Mouse (Mus musculus) liver, postnatal 0 days (tissue): ENCODE measurements around the gene Lgals9. TPM values are rescaled to one million over a fixed set of nuclear protein-coding genes. Genes with fewer than 3 reads are reported as not detected.

Experiments
- ATAC-seq: fragments of 200-750 bp; cut with Nextera tagmentation; 2 replicates; pipeline ENCODE4 v1.8.0; 2017; ENCODE audit warnings: mild to moderate bottlenecking, moderate library complexity
- DNase-seq: peaks from one replicate; pipeline ENCODE4 v3.0.0-alpha.2; 2016
- H3K27ac ChIP-seq: fragments of 300-500 bp; sonication (generic); 2 replicates; pipeline ENCODE4 v1.5.1; 2014; ENCODE audit warnings: antibody characterized with exemption, moderate library complexity, mild to moderate bottlenecking, low read depth
- H3K27me3 ChIP-seq: fragments of 300-500 bp; sonication (generic); 2 replicates; pipeline ENCODE4 v1.6.1; 2014; ENCODE audit warnings: low read length, control low read depth, mixed read lengths; ENCODE audit not compliant: insufficient read depth
- H3K36me3 ChIP-seq: fragments of 300-500 bp; sonication (generic); replicated peaks from 2 replicates; pipeline ENCODE4 v1.6.1; 2014; ENCODE audit warnings: mild to moderate bottlenecking, control low read depth, low read length, moderate library complexity, mixed read lengths; ENCODE audit not compliant: insufficient read depth
- H3K4me1 ChIP-seq: fragments of 300-500 bp; sonication (generic); 2 replicates; pipeline ENCODE4 v1.6.1; 2014; ENCODE audit warnings: antibody characterized with exemption, mild to moderate bottlenecking, control low read depth; ENCODE audit not compliant: insufficient read depth
- H3K4me2 ChIP-seq: fragments of 300-500 bp; sonication (generic); 2 replicates; pipeline ENCODE4 v1.6.1; 2014; ENCODE audit warnings: low read depth, mild to moderate bottlenecking, low read length, moderate library complexity, mixed read lengths
- H3K4me3 ChIP-seq: fragments of 300-500 bp; sonication (generic); 2 replicates; pipeline ENCODE4 v1.5.1; 2014; ENCODE audit warnings: low read depth, low read length
- H3K9ac ChIP-seq: fragments of 300-500 bp; sonication (generic); replicated peaks from 2 replicates; pipeline ENCODE4 v1.6.1; 2014; ENCODE audit warnings: mild to moderate bottlenecking, moderate library complexity
- H3K9me3 ChIP-seq: fragments of 300-500 bp; sonication (generic); 2 replicates; pipeline ENCODE4 v1.6.1; 2016; ENCODE audit warnings: mild to moderate bottlenecking, control low read depth, low read length, mixed read lengths
- CTCF ChIP-seq: sonication (generic); IDR thresholded peaks from 2 replicates; pipeline ENCODE4 v1.5.1; 2016; ENCODE audit warnings: antibody characterized with exemption, low read depth
- EP300 ChIP-seq: IDR thresholded peaks from 2 replicates; pipeline ENCODE4 v1.6.1; 2016; ENCODE audit warnings: antibody characterized with exemption, low read depth, mild to moderate bottlenecking
- WGBS: fragments of 180-500 bp; shearing (Covaris S2); extraction: QIAGEN DNeasy Blood & Tissue Kit; methylation state at CpG from one replicate; pipeline ENCODE4 v1.1.7; 2014; ENCODE audit not compliant: insufficient replicate concordance; 5-methylcytosine and 5-hydroxymethylcytosine counted together
- polyA plus RNA-seq: library from polyadenylated mRNA; unstranded; fragments of >200 nt; fragmentation: Nextera tagmentation; extraction: Ambion mirVana; gene quantifications from 2 replicates; pipeline ENCODE4 v1.2.1, GENCODE M21; 2015

The Lgals9 gene
- polyA plus RNA-seq, 1 experiment from 2014 or later = 373 TPM

- Histone ChIP-seq H3K9ac (no peak overlapping the region), H3K27me3 (no peaks in the 10 kb centered on the region), H3K9me3 (no peaks in the 10 kb centered on the region), H3K36me3 (peaks cover 23% of the 10 kb centered on the region), H3K4me2 (no peak overlapping the region), H3K4me3 (no peak overlapping the region), H3K27ac (no peak overlapping the region), H3K4me1 (no peaks in the 10 kb centered on the region)
- 53% methylated on average over 8 of the region's 8 CpGs for WGBS
- TF ChIP-seq EP300 = no peak
- DNase-seq (no peak), ATAC-seq (no peak)
Observed at GRCm38 (mm10) chr11:78959367-78959766, 25.4 kb downstream of the Lgals9 start.

DNA sequence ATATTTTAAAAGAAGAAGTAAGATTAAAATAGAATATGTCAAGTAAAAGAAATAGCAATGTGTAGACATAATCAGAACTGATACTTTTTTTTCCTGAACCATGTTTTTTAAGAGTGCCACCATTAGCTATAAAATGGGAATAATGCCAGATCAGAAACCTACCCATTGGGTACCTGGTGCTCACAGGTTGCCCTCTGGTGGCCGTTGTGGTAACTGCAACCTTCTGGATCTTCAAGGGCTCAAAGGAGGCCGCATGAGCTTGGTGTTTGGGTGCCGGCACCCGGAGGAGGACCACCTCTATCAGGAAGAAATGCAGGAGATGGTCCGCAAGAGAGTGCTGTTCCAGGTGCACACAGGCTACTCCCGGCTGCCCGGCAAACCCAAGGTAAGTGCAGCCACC is 28.5 kb downstream of the Lgals9 start:
- H3K27ac ChIP-seq = no peak overlapping the region
- ATAC-seq (0 out of 2 replicates have a peak, but pooled peaks have one; percentile 20), DNase-seq (peak; percentile 83)
- WGBS = 11% methylated on average over 7 of the region's 7 CpGs
- no peak for TF ChIP-seq EP300
- peak; percentile 93 for TF ChIP-seq CTCF
- H3K9ac ChIP-seq = no peak overlapping the region
- H3K27me3 ChIP-seq = peaks cover 14% of the 10 kb centered on the region
- H3K4me3 ChIP-seq = no peak overlapping the region
- no peaks in the 10 kb centered on the region; the same call in 1 of the 2 replicates for H3K36me3 ChIP-seq
- no peaks in the 10 kb centered on the region for H3K4me1 ChIP-seq
- H3K9me3 ChIP-seq = no peaks in the 10 kb centered on the region
- H3K4me2 ChIP-seq = no peak overlapping the region

DNA sequence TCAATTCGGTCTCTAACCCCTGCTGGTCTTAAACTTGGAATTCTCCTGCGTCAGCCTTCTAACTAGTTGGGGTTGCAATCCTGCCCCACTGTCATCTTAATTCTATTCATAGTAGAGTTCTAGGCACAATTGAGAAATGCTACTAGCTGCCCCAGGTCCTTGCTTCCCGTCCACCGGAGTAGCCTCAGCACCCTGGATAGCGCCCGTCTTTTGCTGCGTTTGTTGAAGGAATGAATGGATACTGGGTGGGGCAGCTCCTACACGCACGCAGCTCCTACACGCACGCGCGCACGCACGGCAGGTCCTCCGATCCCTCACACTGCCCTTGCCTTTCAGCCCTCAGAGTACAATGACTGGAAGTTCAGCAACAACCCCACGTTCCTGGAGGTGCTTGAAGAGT is 32.3 kb downstream of the Lgals9 start:
- ATAC-seq = no peak
- H3K4me1 ChIP-seq = no peaks in the 10 kb centered on the region
- no peaks in the 10 kb centered on the region for H3K36me3 ChIP-seq
- H3K27ac ChIP-seq = no peak overlapping the region
- no peak overlapping the region for H3K4me2 ChIP-seq
- H3K27me3 ChIP-seq = peaks cover 14% of the 10 kb centered on the region
- no peak for TF ChIP-seq EP300
- no peak for TF ChIP-seq CTCF
- WGBS = 5% methylated on average over 17 of the region's 17 CpGs
- no peak overlapping the region for H3K4me3 ChIP-seq
- no peak overlapping the region for H3K9ac ChIP-seq
- DNase-seq = peak; percentile 66
- H3K9me3 ChIP-seq = no peaks in the 10 kb centered on the region

DNA sequence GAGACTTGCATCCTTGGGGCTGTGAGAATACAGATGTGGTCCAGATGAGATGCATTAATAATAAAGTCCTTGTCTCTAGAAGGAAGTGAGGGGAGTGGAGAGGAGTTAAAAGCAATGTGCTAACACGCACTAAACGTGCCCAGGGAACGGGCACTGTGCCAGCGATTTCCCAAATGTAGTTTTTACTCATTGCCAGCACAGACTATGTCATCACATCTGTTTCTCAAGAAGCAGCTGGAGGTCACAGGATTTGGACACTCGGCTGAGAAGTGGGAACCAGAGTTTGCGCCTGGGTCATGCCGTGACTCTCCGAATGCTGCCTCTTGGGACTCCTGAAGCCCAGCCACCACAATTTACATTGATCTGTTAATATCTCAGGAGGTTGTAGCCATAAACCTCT is 34.4 kb downstream of the Lgals9 start:
- ATAC-seq = no peak
- Histone ChIP-seq H3K36me3 (no peaks in the 10 kb centered on the region), H3K27ac (no peak overlapping the region), H3K9me3 (no peaks in the 10 kb centered on the region), H3K4me3 (no peak overlapping the region), H3K9ac (no peak overlapping the region), H3K4me1 (no peaks in the 10 kb centered on the region), H3K27me3 (peaks cover 14% of the 10 kb centered on the region), H3K4me2 (no peak overlapping the region)
- TF ChIP-seq EP300 = no peak
- no peak for TF ChIP-seq CTCF
- 56% methylated on average over 8 of the region's 8 CpGs for WGBS
- peak; percentile 51 for DNase-seq

DNA sequence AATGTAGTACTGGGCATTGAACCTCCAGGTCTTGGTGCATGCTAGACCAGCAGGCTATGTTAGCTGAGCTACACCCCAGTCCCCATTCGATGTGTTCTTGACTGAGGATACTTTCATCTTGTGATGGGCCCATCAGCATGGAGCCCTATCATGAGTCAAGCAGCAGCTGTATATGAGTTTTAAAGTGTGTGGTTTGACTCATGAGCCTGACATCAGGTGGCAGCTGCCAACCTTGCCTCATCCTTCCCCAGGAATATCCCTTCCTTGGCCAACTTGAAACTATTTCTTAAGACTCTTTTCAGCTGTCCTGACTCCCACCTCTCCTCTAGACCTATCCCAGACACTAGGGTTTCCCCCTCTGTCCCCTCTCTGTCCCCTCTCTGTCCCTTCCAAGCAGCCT is 41.7 kb downstream of the Lgals9 start:
- Histone ChIP-seq H3K27me3 (no peaks in the 10 kb centered on the region), H3K9ac (no peak overlapping the region), H3K36me3 (no peaks in the 10 kb centered on the region), H3K4me2 (no peak overlapping the region), H3K27ac (no peak overlapping the region), H3K4me3 (no peak overlapping the region), H3K4me1 (no peaks in the 10 kb centered on the region), H3K9me3 (no peaks in the 10 kb centered on the region)
- WGBS = 85% methylated on average over 1 of the region's 1 CpGs
- no peak for ATAC-seq
- no peak for TF ChIP-seq CTCF
- no peak for TF ChIP-seq EP300
- no peak for DNase-seq

DNA sequence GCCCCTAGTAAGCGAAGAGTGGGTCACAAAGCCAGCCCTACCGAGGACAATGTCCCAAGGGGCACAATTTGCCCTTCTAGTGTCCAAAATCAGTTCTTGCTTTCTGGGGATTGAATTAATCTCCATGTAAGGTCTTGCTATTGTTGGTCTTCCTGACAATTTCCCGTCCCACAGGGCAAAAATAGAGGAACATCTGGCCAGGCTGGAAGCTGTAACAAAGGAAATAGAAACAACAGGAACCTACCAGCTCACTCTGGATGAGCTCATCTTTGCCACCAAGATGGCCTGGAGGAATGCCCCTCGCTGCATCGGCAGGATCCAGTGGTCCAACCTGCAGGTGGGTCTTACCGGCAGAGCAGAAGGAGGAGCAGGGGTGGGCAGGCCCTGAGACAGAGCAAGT is 49.6 kb downstream of the Lgals9 start:
- Histone ChIP-seq H3K36me3 (no peaks in the 10 kb centered on the region), H3K9me3 (no peaks in the 10 kb centered on the region), H3K27ac (no peak overlapping the region), H3K4me1 (no peaks in the 10 kb centered on the region), H3K9ac (no peak overlapping the region), H3K4me3 (no peak overlapping the region), H3K27me3 (no peaks in the 10 kb centered on the region), H3K4me2 (no peak overlapping the region)
- 58% methylated on average over 6 of the region's 6 CpGs for WGBS
- no peak for DNase-seq
- no peak for TF ChIP-seq CTCF
- no peak for TF ChIP-seq EP300
- ATAC-seq = no peak

- Histone ChIP-seq H3K27me3 (no peaks in the 10 kb centered on the region), H3K27ac (no peak overlapping the region), H3K9ac (no peak overlapping the region), H3K4me1 (no peaks in the 10 kb centered on the region), H3K4me2 (no peak overlapping the region), H3K9me3 (no peaks in the 10 kb centered on the region), H3K4me3 (no peak overlapping the region), H3K36me3 (no peaks in the 10 kb centered on the region)
- TF ChIP-seq EP300 (no peak), CTCF (no peak)
- DNase-seq (no peak), ATAC-seq (no peak)
- WGBS = 79% methylated on average over 4 of the region's 4 CpGs
Observed at GRCm38 (mm10) chr11:78934727-78935126, 50.0 kb downstream of the Lgals9 start.
